Mouse (Mus musculus): ENCODE measurements around the gene Calcoco1. TPM values are rescaled to one million over a fixed set of nuclear protein-coding genes. Genes with fewer than 3 reads are reported as not detected.

Gene Calcoco1
- polyA plus RNA-seq, 1 experiment from 2014 or later, result 40.9 TPM

DNA sequence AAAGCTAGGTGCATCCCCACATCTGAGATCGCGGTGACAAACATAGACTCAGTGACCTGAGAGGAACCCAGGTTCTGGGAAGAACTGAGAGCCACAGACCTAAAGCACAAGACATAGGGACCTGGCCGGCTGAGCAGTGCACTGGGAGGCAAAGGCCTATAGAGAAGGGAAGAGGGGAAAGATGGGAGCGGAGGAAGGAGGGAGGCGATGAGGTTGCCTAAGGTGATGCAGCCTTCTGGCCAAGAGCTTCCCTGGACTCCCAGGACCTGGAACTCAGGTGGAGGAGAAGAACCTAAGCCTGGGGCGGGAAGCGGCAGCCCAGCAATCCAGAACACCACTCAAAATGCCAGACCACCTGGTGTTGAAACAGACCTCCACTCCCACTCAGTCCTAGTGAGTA lies 22.4 kb upstream of the Calcoco1 start:
- Histone ChIP-seq H3K9ac (ENCODE audit: low read length) (peak overlapping the region; percentile 60), H3K9me3 (ENCODE audit: control insufficient read depth, low read length) (no peaks in the 10 kb centered on the region), H3K27me3 (ENCODE audit: control insufficient read depth, insufficient read depth, low read length) (peaks cover 57% of the 10 kb centered on the region), H3K27ac (ENCODE audit: low read depth, low read length) (peak overlapping the region; percentile 83), H3K4me3 (ENCODE audit: low read depth, low read length) (no peak overlapping the region), H3K4me1 (ENCODE audit: control insufficient read depth, insufficient read depth, low read length) (peaks cover 42% of the 10 kb centered on the region), H3K36me3 (ENCODE audit: control insufficient read depth, insufficient read depth, low read length) (no peaks in the 10 kb centered on the region), H3K4me2 (ENCODE audit: low read depth) (peak overlapping the region; percentile 30)
- peak; percentile 48 for DNase-seq (ENCODE audit: low spot score)
- 10% methylated on average over 7 of the region's 7 CpGs for WGBS
- ATAC-seq (ENCODE audit: insufficient read depth, low FRiP score, low TSS enrichment), result peak; percentile 5; the same call in 1 of the 2 replicates

DNA sequence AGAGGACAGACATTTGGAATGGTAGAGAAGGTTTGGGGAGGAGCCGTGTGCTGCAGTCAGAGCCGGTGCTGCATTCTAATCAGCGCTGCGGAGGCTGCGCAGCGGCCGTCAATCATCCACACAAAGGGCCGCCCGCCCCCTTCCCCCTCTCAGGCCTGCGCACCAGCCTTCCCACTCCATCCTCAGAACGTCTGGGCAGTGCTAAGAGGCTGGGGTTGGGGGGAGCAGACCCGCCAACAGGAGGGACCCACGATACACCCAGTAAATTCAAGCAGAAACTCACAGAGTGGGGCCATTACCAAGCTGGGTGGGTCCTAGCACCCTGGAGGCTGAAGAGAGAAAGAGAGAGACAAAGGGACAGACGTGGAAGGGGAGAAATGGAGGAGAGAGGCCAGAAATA lies 22.0 kb upstream of the Calcoco1 start:
- Histone ChIP-seq H3K27me3 (ENCODE audit: control insufficient read depth, insufficient read depth, low read length) (peaks cover 57% of the 10 kb centered on the region), H3K9ac (ENCODE audit: low read length) (peak overlapping the region; percentile 60), H3K9me3 (ENCODE audit: control insufficient read depth, low read length) (no peaks in the 10 kb centered on the region), H3K4me2 (ENCODE audit: low read depth) (peak overlapping the region; percentile 30), H3K4me3 (ENCODE audit: low read depth, low read length) (no peak overlapping the region), H3K36me3 (ENCODE audit: control insufficient read depth, insufficient read depth, low read length) (no peaks in the 10 kb centered on the region), H3K27ac (ENCODE audit: low read depth, low read length) (peak overlapping the region; percentile 83), H3K4me1 (ENCODE audit: control insufficient read depth, insufficient read depth, low read length) (peaks cover 42% of the 10 kb centered on the region)
- DNase-seq (ENCODE audit: low spot score) (peak; percentile 82), ATAC-seq (ENCODE audit: insufficient read depth, low FRiP score, low TSS enrichment) (peak; percentile 74)
- WGBS, result 3% methylated on average over 14 of the region's 14 CpGs

GRCm38 (mm10) chr15:102743196-102743595 lies 21.2 kb upstream of the Calcoco1 start:
- no peak overlapping the region for H3K4me3 ChIP-seq (ENCODE audit: low read depth, low read length)

DNA sequence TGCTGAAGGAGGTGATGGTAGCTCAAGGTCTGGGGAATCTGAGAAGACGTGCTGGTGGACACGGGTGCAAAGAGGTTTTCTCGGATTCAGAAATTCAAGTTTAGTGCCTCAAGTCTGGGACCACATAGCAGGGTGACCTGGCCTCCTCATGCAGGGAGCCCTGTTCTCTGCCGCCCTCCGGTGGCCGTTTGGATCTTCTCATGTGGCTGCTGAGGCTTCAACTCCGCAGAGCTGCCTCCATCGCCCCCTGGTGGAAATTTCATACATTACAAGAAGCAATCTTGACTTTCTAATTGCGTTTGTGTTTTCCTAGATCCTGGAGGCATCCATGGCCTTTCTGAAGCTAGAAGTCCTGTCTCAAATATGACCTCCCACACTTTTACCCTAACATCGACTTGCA lies 20.6 kb upstream of the Calcoco1 start:
- peak; percentile 94 for DNase-seq (ENCODE audit: low spot score)
- peaks cover 38% of the 10 kb centered on the region for H3K4me1 ChIP-seq (ENCODE audit: control insufficient read depth, insufficient read depth, low read length)
- no peaks in the 10 kb centered on the region for H3K9me3 ChIP-seq (ENCODE audit: control insufficient read depth, low read length)
- no peak for ATAC-seq (ENCODE audit: insufficient read depth, low FRiP score, low TSS enrichment)
- H3K9ac ChIP-seq (ENCODE audit: low read length), result no peak overlapping the region
- H3K36me3 ChIP-seq (ENCODE audit: control insufficient read depth, insufficient read depth, low read length), result no peaks in the 10 kb centered on the region
- H3K27ac ChIP-seq (ENCODE audit: low read depth, low read length), result no peak overlapping the region
- peaks cover 46% of the 10 kb centered on the region for H3K27me3 ChIP-seq (ENCODE audit: control insufficient read depth, insufficient read depth, low read length)
- WGBS, result under 1% methylated on average over 10 of the region's 10 CpGs
- no peak overlapping the region for H3K4me2 ChIP-seq (ENCODE audit: low read depth)
- no peak overlapping the region for H3K4me3 ChIP-seq (ENCODE audit: low read depth, low read length)

More at GRCm38 (mm10) chr15:102743196-102743595, 21.2 kb upstream of the Calcoco1 start:
- ATAC-seq (ENCODE audit: insufficient read depth, low FRiP score, low TSS enrichment) (no peak), DNase-seq (ENCODE audit: low spot score) (peak; percentile 42)
- Histone ChIP-seq H3K9me3 (ENCODE audit: control insufficient read depth, low read length) (no peaks in the 10 kb centered on the region), H3K4me1 (ENCODE audit: control insufficient read depth, insufficient read depth, low read length) (peaks cover 42% of the 10 kb centered on the region), H3K27ac (ENCODE audit: low read depth, low read length) (peak overlapping the region; percentile 83), H3K27me3 (ENCODE audit: control insufficient read depth, insufficient read depth, low read length) (peaks cover 52% of the 10 kb centered on the region), H3K36me3 (ENCODE audit: control insufficient read depth, insufficient read depth, low read length) (no peaks in the 10 kb centered on the region), H3K4me2 (ENCODE audit: low read depth) (no peak overlapping the region), H3K9ac (ENCODE audit: low read length) (peak overlapping the region; percentile 12; the same call in 1 of the 2 replicates)
- WGBS, result 29% methylated on average over 8 of the region's 8 CpGs

- H3K4me2 ChIP-seq (ENCODE audit: low read depth), result no peak overlapping the region
- no peaks in the 10 kb centered on the region for H3K9me3 ChIP-seq (ENCODE audit: control insufficient read depth, low read length)
- H3K27me3 ChIP-seq (ENCODE audit: control insufficient read depth, insufficient read depth, low read length), result peaks cover 22% of the 10 kb centered on the region
- WGBS, result 33% methylated on average over 15 of the region's 15 CpGs
- no peaks in the 10 kb centered on the region for H3K36me3 ChIP-seq (ENCODE audit: control insufficient read depth, insufficient read depth, low read length)
- H3K4me1 ChIP-seq (ENCODE audit: control insufficient read depth, insufficient read depth, low read length), result peaks cover 28% of the 10 kb centered on the region
- H3K9ac ChIP-seq (ENCODE audit: low read length), result no peak overlapping the region
- H3K27ac ChIP-seq (ENCODE audit: low read depth, low read length), result no peak overlapping the region
- H3K4me3 ChIP-seq (ENCODE audit: low read depth, low read length), result no peak overlapping the region
- DNase-seq (ENCODE audit: low spot score) (peak; percentile 79), ATAC-seq (ENCODE audit: insufficient read depth, low FRiP score, low TSS enrichment) (no peak)
These were observed 17.7 kb upstream of the Calcoco1 start for GRCm38 (mm10) chr15:102739520-102740297.

DNA sequence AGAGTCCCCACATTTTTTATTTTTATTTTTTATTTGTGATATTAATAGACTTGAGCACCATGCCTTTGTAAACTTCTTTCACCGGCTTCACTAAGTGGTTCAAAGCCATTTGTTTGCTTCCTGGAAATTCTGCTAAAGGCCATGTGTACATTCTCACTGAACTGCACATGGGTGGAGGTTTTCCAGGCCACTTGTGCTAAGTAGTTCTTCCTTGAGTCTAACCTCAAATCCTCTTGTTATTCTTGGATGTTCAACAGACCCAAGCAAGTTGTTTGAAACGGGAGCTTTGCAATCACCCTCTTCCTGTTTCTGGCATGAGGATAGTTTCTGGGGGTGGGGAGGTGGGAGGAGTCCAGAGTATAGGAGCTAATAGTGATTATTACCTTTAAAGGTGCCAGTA lies 16.5 kb upstream of the Calcoco1 start:
- no peak overlapping the region for H3K4me2 ChIP-seq (ENCODE audit: low read depth)
- H3K36me3 ChIP-seq (ENCODE audit: control insufficient read depth, insufficient read depth, low read length), result no peaks in the 10 kb centered on the region
- H3K9me3 ChIP-seq (ENCODE audit: control insufficient read depth, low read length), result no peaks in the 10 kb centered on the region
- no peak overlapping the region for H3K9ac ChIP-seq (ENCODE audit: low read length)
- H3K27me3 ChIP-seq (ENCODE audit: control insufficient read depth, insufficient read depth, low read length), result peaks cover 12% of the 10 kb centered on the region; the same call in 1 of the 2 replicates
- DNase-seq (ENCODE audit: low spot score), result no peak
- no peak overlapping the region for H3K27ac ChIP-seq (ENCODE audit: low read depth, low read length)
- H3K4me1 ChIP-seq (ENCODE audit: control insufficient read depth, insufficient read depth, low read length), result peaks cover 16% of the 10 kb centered on the region
- WGBS, result 66% methylated on average over 2 of the region's 2 CpGs
- H3K4me3 ChIP-seq (ENCODE audit: low read depth, low read length), result no peak overlapping the region
- no peak for ATAC-seq (ENCODE audit: insufficient read depth, low FRiP score, low TSS enrichment)

GRCm38 (mm10) chr15:102737092-102737491 lies 15.1 kb upstream of the Calcoco1 start:
- Histone ChIP-seq H3K36me3 (ENCODE audit: control insufficient read depth, insufficient read depth, low read length) (no peaks in the 10 kb centered on the region), H3K9ac (ENCODE audit: low read length) (no peak overlapping the region), H3K27me3 (ENCODE audit: control insufficient read depth, insufficient read depth, low read length) (peaks cover 7% of the 10 kb centered on the region; the same call in 1 of the 2 replicates), H3K4me3 (ENCODE audit: low read depth, low read length) (no peak overlapping the region), H3K9me3 (ENCODE audit: control insufficient read depth, low read length) (no peaks in the 10 kb centered on the region), H3K27ac (ENCODE audit: low read depth, low read length) (peak overlapping the region; percentile 67), H3K4me1 (ENCODE audit: control insufficient read depth, insufficient read depth, low read length) (peaks cover 11% of the 10 kb centered on the region; the same call in 1 of the 2 replicates), H3K4me2 (ENCODE audit: low read depth) (no peak overlapping the region)
- 62% methylated on average over 19 of the region's 19 CpGs for whole genome bisulfite sequencing
- ATAC-seq (ENCODE audit: insufficient read depth, low FRiP score, low TSS enrichment) (0 out of 2 replicates have a peak, but pooled peaks have one; percentile 33), DNase-seq (ENCODE audit: low spot score) (peak; percentile 42)

GRCm38 (mm10) chr15:102736127-102736944 lies 14.4 kb upstream of the Calcoco1 start:
- ATAC-seq (ENCODE audit: insufficient read depth, low FRiP score, low TSS enrichment) (peak; percentile 78), DNase-seq (ENCODE audit: low spot score) (peak; percentile 67)
- Histone ChIP-seq H3K9ac (ENCODE audit: low read length) (peak overlapping the region; percentile 18; the same call in 1 of the 2 replicates), H3K4me1 (ENCODE audit: control insufficient read depth, insufficient read depth, low read length) (peaks cover 11% of the 10 kb centered on the region; the same call in 1 of the 2 replicates), H3K27ac (ENCODE audit: low read depth, low read length) (peak overlapping the region; percentile 67), H3K36me3 (ENCODE audit: control insufficient read depth, insufficient read depth, low read length) (no peaks in the 10 kb centered on the region), H3K27me3 (ENCODE audit: control insufficient read depth, insufficient read depth, low read length) (peaks cover 3% of the 10 kb centered on the region; the same call in 1 of the 2 replicates), H3K4me3 (ENCODE audit: low read depth, low read length) (peak overlapping the region; percentile 19; the same call in 1 of the 2 replicates), H3K4me2 (ENCODE audit: low read depth) (peak overlapping the region; percentile 38), H3K9me3 (ENCODE audit: control insufficient read depth, low read length) (no peaks in the 10 kb centered on the region)
- 11% methylated on average over 34 of the region's 36 CpGs for WGBS

Measured in neural tube, embryonic 11.5 days (tissue).